Mouse (Mus musculus) monocyte, adult 2 months (primary cell): ENCODE data around the gene Xxylt1.

Source experiments
- DNase-seq, 2 experiments: peaks; one replicate each; pipeline ENCODE4 v3.0.0; 2022; ENCODE audit warnings: low spot score in 2 of 2, low read depth in 1 of 2

Gene Xxylt1

DNA sequence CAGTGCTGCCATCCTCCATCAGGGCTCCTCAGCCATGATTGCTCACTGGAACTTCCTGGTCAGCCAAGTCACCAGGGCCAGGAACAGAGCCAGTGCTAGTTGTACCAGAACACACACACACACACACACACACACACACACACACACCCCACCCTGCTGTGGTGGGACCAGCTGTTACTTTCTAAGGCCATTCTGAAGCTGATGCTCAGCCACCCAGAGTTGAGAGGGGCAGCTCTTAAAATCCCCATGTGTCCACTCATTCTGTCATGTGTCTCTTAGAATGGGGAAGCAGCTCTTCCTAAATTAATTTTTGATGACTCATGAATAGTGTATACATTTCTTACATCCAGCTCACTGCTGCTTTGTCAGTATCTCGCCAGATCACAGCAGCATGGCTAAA, 158.7 kb downstream of the Xxylt1 start:
- no peak for DNase-seq

DNA sequence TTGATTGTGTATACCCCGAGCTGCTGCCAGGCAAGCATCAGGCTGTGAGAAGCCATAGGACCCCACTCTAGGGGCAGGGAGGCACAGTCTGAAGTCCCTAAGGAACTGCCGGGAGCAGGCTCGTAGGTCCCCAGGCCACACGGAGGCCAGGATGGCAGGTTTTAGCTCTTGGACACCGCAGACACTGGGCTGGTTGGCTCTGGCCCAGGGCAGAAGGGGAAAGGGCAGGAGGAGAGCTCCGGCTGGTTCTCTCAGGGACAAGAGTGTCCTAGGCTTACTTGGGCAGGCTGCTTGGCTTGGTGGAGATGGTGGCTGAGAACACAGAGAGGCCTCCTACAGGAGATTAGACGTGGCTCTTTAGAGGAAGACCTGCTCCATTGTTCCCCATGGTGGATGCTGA, 162.4 kb downstream of the Xxylt1 start:
- no peak for DNase-seq

DNA sequence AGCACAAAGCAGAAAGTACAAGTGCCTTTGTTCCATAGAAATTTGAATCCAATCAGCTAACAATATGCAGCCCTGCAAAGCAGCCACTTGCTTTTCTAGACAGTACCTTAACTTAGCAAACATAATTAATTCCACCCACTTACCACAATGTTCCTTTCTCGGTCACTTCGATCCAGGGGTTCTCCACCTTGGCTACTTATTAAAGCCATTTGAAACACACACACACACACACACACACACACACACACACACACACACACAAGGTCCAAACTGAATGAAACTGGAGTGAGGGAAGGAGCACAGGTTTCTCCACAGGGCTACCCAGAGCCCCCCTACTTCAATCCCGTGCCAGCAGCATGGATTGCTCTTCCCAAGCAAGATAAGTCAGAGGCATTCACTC, 164.3 kb downstream of the Xxylt1 start:
- DNase-seq = no peak

GRCm38 (mm10) chr16:30915611-30916220, 165.5 kb downstream of the Xxylt1 start:
- no peak for DNase-seq
